Mouse (Mus musculus): ENCODE results near the gene Ramp1.

Ramp1 gene

DNA sequence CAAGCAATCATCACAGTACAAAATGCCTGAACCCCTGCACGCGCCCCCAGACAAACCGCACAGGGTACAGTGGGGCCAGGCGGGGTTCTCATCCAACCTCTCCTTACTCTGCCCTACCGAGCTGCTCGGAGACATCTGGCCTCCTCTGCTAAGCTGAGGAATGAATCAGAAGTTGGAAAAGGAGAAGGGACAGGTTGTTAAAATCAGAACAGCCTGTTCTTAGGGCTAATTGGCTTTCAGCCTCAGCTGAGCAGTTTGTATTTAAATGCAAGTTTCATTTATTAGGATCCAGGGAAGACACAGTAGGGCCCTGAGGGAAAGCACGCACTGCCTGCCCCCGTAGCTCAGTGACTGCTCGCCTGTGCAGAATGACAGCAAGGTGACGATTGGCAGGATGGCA is 20.2 kb downstream of the Ramp1 start:
- DNase-seq (ENCODE audit: low read depth, low spot score), result no peak

DNA sequence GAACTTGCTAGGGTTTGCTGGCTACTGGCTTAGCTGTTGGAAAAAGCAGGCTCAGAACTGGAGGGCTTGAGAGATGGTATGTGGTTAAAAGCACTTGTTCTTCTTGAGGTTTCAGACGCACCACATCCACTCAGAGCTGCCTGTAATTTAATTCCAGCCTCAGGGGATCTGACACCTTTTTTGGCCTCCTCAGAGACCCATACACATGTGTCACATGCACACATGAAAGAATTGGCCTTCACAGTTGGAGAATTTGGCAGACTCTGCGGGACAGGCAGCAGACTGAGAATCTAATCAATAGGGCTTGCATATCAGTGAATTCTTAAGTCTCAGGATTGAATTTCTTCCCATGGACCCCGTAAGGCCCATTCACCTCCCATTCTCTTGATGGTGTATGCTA is 21.5 kb downstream of the Ramp1 start:
- no peak for DNase-seq (ENCODE audit: low read depth, low spot score)

DNA sequence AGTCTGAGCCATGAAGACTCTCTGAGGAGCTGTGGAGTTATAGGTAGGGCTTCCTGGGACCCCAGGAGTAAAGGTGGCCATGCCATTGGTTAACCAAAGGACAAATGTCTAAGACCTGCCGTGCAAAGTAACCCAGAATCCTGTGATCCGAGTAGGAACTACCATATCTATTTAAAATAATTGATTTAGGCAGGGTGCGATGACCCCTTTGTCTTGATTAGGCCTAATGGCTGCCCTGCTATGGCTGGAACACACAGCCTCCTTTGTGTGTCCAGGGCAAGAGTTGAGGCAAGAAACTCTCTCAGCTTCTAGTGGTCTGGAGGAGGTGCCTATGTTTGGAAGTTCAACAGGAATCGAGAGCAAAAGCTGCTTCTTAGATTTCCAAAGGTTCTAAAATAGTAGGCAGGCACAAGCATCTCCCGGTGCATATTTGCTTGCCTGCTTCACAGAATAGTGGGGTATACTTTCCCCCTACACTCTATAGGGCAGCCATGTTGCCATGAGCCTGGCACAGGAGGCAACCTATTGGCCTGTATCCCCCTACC is 24.7 kb downstream of the Ramp1 start:
- DNase-seq (ENCODE audit: low read depth, low spot score), result no peak

DNA sequence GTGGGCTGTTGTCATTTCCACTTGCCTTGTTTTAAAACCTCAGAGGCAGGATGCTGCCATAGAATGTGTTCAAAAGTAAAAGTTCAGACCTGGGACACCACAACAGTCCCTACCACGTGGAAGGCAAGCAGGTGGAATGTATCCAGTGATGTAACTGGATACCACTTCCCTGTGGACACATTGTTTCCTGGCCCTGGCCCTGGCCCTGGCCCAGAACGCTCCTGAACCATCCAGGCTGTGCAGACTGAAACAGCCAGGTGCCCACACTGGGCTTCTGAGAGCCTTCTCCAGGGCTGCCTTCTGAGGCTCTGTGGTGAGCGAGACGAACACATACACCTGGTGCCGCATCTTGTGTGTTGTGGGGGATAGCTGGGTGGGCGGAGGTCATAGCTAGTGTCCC is 26.0 kb downstream of the Ramp1 start:
- DNase-seq (ENCODE audit: low read depth, low spot score), result no peak

DNA sequence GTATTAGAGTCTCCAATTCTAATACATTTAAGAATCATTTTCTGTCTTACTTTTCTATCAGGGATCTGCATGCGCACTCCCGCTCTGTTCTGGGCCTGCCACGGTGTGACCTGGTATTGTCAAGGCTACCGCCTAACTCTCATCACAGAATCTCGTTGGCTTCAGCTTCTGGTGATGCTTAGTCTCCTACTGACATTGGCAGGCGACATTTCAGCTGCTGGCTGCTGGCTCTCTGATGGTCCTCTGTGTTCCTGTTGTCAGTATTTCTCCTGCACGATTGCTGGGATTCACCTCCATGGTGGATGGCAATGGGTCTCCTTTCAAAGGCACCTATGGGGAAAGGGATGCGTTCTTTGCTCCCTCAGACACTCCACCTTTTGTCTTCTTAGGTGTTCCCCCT is 26.7 kb downstream of the Ramp1 start:
- no peak for DNase-seq (ENCODE audit: low read depth, low spot score)

DNA sequence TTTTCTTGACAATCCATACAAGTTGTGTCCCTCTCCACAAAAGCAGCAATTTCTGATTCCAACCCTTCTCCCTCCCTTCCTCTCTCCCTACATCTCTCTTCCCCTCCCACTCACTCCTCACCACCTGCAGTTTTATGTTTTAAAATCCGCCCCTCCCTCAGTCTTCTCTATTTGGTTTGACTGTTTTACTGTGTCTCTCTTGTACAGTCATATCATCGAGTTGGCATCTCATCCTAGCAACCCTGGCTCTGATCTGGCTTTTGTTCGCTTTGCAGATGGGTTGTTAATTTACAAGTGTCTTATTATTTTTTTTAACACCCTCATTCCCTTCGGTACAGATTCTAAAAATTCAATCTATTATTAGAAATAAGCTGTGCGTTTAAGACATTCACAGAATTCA is 27.3 kb downstream of the Ramp1 start:
- DNase-seq (ENCODE audit: low read depth, low spot score), result no peak

DNA sequence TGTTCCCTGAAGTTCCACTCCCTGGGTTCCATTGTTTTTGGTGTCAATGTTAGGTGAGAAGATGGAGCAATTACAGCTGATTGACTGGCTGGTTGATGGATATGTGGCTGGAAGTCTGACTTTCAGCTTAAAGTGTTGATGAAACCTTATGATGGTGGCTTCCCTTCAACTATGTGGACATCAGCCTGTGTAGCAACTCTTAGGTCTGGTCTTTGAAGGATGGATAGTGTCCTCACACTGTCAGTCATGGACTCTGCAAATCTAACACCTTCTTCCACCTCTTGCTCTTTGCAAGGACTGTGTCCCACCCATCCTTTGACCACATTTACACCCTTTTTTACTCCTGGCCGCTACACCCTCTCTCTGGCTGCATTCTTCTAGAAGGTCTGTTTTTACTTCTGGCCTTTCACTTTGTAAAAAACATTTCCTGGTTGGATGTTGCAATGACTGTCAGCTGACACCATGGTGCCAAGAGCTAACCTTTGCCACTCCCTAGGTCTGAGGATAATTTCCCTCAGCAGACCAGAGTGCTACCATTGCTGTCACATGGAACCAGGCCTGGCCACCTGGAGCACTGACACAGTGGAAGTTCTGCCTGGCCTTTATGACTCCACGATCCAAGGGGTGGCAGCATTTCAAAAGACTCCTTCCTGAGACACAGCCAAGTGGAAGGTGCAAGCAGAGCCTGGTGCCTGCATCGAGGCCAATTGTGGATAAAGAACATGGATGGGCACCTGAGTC is 27.9 kb downstream of the Ramp1 start:
- no peak for DNase-seq (ENCODE audit: low read depth, low spot score)

DNA sequence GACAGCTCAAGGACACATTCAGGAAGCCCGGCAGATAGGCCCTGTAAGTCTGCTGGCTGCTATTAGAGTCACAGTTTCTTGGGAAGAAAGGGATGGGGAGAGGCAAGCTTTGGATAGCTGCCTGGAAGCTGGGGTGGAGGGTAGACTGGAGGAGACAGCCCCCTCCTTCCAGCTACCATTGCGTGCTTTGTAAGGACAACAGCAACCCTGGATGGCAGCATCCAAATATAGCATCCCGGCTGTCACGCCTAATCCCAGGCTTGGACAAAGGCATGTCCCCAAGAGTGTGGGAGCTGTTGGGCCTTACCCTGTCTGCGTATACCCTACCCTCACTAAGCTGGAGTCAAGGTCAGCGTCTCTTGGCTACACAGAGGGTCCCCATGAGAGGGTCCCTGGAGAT is 29.7 kb downstream of the Ramp1 start:
- DNase-seq (ENCODE audit: low read depth, low spot score), result no peak

DNA sequence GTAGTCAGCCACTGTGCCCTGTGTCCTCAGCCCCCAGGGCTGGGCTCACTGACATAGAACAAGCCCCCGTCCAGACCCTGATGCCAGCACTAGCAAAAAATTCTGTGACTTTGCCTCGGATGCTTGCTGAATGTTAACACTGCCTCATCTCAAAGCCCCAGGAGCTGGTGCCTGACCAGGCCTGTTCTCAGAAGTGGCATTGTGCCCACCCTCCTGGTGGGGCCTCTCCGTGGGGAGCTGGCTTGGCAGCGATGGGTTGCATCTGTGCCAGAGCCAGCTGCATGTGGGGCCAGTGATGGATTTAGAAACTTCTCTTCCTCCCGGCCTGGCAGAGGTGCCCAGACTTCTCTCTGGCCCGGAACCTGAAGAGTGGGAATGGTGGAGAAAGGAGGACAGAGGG is 30.2 kb downstream of the Ramp1 start:
- no peak for DNase-seq (ENCODE audit: low read depth, low spot score)

DNA sequence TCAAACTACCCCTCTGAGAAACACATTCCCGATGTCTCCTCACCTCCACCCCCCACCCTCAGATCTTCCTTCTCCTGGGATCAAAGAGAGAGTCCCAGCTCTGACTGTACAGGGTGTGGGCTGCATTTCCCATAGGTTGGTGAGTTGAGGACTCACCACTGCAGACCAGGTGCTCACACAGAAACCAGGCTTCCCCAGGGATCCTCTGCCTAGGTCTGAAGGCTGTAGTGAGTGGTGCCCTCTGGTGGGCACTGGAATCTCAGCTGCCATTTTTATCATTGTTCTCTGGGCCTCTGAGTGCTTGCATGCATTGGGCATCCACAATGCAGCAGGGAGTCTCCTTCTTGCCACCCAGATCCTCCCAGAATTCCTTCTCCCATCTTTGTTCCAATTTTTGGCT is 31.5 kb downstream of the Ramp1 start:
- peak; percentile 58 for DNase-seq (ENCODE audit: low read depth, low spot score)

DNA sequence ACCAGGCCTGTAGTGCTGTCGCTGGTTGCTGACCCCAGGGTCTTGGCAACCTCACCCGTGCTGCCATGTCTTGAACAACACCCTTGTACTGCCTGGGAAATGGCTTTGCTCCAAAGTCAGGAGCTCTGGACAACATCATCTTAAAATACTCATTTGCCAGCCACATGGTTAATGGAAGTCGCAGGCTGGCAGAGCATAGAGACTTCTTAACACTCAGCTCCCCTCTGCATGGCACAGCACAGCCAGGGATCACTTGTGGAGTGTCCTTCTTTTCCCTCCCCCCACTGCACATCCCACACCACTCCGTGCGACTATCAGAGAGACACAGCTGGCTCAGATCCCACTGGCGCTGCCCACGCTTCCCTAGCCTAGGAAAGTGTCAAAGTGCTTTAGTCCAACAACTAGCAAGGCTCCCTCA is 32.0 kb downstream of the Ramp1 start:
- no peak for DNase-seq (ENCODE audit: low read depth, low spot score)

DNA sequence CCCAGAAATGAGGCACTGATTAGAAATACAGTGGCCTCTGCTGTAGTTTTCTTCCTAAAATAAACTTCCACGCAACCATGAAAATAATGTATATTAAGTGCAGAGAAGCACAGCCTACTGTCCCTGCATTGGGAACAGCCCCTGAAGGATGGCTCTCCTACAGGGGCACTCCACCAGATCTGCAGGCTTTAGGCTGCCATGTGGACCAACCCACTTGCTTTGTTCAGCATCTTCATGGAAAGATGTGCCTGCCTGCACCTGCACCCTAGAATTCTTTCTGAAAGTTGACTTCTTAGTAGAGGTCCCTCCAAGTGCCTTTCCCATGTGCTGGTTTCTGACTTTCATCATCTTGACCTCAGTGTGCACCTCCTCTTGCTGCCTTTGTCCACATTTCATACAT is 35.6 kb downstream of the Ramp1 start:
- DNase-seq (ENCODE audit: low read depth, low spot score), result no peak

DNA sequence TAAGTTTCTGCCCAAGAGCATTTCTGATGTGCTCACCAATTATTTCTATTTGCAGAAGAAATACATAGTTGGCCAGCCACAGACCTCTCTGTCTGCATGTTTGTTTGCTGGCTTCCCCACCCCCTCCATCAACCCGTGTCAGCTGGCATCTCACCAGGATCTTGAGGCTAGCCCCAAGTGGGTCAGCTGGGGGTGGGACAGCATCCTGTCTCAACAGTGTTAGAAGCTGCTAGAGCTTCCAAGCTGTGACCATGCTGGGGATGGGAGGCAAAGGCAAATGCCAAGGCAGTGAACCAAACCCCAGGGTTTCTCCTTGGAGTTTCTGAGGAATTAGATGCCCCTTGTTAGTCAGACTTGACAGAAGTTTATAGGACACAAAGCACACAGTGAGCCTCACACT is 36.4 kb downstream of the Ramp1 start:
- DNase-seq (ENCODE audit: low read depth, low spot score), result no peak

DNA sequence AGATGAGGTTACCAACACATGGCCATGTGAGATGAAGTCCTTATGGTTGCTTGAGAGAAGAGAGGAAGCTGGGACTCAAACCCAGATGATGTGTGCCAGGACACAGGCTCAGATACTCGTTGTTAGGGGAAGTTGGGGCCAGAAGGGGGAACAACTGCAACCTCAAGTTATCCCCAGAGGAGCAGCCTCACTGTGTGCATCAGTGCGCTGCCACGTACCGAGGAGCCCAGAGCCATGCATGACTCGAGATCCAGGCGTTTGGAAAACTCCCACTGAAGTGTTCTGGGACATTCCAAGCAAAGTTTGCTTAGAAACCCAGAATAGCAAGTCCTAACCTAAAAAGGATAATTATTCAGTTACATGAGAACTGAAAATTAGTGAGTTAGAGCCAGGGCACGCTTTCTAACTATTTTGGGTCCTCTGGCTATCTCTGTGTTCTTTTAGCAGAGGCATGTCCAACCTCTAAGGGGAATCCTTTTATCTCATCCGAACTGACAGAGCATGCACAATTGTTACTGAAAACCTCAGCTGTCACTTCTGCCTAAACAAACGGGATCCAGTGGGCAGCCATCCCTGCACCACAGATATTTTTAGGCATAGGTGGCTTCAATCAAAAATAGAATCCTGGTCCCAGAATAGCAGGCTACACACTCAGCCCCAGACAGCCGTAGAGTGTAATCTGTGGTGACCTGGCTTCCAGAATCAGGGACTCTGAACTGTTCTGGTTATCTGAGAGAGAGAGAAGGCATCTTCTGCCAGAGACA is 37.1 kb downstream of the Ramp1 start:
- DNase-seq (ENCODE audit: low read depth, low spot score), result no peak

DNA sequence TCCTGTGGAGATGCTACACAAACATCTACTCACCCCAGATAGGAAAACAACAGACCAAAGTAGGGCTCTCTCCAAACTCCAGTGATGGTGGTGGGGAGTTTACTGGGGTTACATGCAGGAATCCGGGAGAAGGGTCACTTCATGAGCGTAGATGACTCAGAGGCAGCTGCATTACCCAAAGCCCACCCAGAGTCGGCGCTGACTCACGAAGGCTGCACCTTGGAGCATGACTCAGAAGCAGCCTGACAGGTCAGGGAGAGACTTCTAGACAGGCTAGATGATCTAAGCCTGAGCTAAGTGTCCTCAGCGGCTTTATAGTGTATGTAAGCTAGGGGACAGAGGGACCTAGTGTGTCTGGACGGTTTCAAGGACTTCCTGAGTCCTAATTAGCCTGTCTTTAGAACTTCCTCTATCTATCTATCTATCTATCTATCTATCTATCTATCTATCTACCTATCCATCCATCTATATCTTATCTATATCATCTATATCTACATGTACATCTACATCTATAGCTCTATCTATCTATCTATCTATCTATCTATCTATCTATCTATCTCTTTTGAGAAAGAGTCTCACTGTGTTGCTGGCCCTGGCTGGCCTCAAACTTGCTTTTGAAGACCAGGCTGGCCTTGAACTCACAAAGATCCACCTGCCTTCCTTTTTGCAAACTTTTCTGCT is 40.2 kb downstream of the Ramp1 start:
- DNase-seq (ENCODE audit: low read depth, low spot score), result no peak

DNA sequence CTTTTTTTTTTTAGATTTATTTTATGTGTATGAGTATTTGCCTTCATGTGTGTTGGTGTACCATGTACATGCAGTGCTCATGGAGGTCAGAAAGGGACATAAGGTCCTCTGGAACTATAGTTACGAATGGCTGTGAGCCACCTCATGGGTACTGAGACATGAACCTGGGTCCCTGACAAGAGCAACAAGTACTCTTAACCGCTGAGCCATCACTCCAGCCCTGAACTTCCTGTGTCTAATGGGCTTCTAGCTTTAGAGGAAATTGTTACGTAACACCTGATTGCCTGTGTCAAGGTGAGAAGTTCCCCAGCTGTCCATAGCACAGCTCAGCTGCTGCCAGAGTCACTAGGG is 40.7 kb downstream of the Ramp1 start:
- no peak for DNase-seq (ENCODE audit: low read depth, low spot score)

DNA sequence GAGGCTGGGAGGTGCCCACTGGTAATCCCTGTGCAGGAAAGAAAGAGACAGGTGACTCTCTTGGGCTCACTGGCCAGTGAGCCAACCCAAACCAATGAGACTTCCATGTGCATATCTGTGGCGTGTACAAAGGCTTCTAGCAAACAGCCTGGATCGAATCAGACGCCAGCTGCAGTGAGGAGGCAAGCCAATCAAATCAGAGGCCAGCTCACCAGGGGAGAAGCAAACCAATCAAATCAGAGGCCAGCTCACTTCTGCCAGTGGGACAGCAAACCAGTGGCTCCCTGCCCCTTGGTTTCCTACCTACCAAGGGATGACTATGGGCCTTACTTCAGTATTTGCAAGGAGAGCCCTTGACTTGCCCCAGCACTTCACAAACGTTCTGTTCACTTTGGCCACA is 46.9 kb downstream of the Ramp1 start:
- no peak for DNase-seq (ENCODE audit: low read depth, low spot score)

DNA sequence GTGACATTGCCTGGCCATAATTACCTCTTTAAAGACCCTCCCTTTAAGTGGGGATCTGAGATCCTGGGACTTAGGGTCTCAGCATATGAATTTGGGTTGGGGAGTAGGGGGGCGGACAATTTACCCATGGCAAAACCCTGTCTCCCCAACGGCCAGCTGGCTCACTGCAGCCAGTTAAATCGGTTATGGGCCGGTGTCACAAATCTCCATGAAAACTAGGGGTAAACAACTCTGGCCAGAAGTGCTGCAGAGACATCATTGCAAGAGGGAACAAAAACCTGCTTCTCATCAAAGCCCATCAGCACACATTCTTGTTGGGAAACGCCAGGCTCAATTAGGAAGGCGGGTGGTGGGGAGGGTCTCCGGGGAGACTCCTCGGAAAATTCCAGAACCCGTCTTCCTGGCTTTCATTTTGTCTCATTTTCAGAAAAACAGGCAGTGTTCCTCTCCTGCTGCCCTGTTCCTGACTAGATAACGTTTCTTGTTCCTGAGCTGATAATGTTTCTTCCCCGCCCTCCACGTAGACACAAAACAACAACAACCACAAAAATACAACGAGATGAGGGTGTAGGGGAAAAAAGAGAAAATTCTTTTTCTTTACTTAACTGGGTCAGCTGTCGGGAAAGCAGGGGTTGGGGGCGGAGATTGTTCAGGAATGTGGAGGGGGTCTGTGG is 47.9 kb downstream of the Ramp1 start:
- no peak for DNase-seq (ENCODE audit: low read depth, low spot score)

DNA sequence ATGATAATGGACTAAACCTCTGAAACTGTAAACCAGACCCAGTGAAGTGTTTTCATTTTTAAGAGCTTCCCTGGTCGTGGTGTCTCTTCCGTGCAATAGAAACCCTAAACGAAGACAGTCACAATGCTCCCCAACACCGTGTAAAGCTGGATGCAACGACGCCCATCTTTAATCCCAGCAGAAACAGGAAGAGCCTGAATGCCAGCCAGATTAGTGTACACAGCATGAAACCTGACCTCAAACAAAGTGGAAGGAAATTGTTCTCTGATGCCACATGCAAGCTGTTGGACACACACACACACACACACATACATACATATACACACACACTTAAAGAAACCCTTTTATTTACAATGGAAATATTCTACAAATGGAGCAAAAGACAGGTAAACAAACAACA is 51.5 kb downstream of the Ramp1 start:
- no peak for DNase-seq (ENCODE audit: low read depth, low spot score)

DNA sequence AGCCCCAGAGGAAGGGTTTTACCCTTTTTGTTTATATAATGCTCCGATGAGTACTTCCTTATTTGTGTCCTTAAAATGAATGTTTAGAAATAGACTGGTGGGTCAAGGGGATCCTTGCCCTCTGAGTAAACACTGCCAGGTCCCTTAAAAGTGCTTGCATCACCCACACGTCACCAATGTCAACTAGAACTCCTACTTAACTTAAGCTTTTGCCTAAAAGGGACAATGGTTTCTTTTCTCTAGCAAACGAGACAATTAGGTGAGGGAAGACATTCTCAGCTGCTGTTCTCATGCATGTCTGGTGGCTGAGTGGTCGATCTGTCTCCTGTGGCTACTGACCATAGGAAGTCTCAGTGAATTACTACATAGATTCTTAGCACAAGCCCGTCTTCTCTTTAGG is 52.3 kb downstream of the Ramp1 start:
- peak; percentile 18 for DNase-seq (ENCODE audit: low read depth, low spot score)

DNA sequence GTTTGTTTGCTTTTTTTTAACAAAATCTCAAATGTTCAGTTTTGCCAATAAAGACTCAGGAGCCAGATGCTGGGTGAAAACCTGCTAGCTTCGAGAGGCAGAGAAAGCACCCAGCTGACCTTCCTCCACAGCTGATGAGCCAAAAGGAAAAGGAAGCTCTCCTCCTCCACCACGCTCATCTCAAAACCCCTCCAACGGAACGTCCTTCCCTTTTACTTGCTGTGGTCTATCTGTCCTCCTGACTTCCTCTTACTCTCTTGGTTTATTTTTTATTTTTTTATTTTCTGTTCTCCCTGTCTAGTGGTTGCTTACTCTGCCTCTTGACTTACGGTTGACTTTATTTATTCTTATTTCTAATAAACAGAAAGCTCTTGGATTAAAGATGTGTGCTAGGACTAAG is 55.8 kb downstream of the Ramp1 start:
- no peak for DNase-seq (ENCODE audit: low read depth, low spot score)

DNA sequence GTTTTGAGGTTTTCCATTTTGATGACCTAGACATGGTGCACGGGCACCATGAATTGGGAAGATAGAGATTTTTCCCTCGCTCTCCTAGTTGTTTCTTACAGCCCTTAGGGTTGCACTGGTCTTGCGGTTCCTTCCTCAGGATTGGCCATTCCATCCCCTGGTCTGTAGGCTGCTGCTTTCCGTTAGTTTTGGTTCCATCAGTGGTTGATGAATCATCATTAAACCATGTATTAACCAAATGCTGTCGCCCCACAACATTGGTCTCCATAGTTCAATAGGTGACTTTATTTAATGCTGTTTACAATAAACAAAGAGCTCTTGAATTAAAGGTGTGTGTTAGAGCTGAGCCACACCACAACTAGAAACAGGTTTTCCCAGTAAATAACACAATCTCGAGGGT is 58.1 kb downstream of the Ramp1 start:
- DNase-seq (ENCODE audit: low read depth, low spot score), result no peak
